Mouse (Mus musculus): ENCODE measurements around the gene Mogat2.
A peak's percentile ranks its signal among the peaks of the same experiment; 100 is the strongest.

Mogat2 gene

GRCm38 (mm10) chr7:99193926-99194325, 44.5 kb downstream of the Mogat2 start:
- DNase-seq (ENCODE audit: low read depth), result no peak

DNA sequence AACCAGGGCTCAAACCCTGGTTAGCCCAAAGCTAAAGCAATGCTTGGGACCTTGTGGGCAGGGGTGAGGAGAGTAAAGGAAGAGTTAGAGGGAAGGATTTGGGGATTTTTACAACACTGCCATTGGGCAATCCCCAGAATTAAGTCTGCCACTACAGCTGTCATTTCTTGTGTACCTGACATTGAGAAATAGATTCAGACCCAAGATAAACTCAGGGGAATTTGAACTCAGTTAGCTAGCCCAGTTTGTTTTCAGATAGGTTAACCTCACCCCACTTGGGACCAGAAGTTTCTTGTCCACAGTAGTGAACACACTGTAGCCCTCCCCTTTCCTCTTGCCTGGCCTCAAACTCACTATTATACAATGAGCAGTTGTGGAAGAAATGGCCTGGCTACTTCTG, 47.0 kb downstream of the Mogat2 start:
- DNase-seq (ENCODE audit: low read depth), result peak; percentile 50

DNA sequence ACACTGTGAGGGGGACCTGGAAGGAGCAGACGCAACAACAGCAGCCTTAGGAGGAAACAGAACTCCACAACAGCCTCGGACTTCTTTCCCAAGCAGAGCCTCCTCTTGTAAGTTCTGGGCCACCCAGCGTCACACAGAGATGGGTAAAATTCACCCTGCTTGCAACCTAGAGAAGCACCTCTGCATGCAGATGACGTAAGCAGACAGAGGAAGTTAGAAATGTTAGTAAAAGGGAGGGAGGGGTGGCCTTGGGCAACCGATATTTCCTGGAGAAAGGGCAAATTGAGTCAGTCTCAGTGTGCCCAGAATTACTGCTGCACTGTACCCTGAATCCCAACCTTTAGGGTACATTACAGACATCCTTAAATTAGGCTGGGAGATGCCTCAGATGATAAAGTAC, 48.5 kb downstream of the Mogat2 start:
- DNase-seq (ENCODE audit: low read depth), result peak; percentile 69

DNA sequence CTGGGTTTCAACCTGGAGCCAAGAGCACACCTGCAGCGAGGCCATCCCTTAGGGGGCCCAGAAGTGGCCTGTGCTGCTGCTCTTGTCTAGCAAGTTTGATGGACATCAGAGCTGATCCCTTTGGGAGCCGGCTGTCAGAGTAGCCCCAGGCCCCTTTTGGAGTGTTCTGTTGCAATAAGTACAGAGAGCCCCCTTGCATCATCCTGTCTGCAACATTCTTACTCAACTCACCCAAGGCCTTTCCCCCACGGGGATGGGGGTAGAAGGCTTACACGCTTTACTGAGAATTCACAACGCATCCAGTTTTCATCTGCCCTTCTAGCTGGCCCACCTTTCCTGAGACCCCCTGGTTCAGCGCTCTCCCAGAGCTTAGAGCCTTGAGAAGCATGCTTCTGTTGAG, 49.8 kb downstream of the Mogat2 start:
- no peak for DNase-seq (ENCODE audit: low read depth)

- DNase-seq (ENCODE audit: low read depth), result no peak
Observed at GRCm38 (mm10) chr7:99187451-99187850, 51.0 kb downstream of the Mogat2 start.

GRCm38 (mm10) chr7:99185405-99185804, 53.0 kb downstream of the Mogat2 start:
- DNase-seq (ENCODE audit: low read depth), result no peak

- peak; percentile 40 for DNase-seq (ENCODE audit: low read depth)
Observed at GRCm38 (mm10) chr7:99183751-99184150, 54.7 kb downstream of the Mogat2 start.

- peak; percentile 97 for DNase-seq (ENCODE audit: low read depth)
Observed at GRCm38 (mm10) chr7:99182432-99183172, 55.8 kb downstream of the Mogat2 start, which contains the start of gene Dgat2. Gene Dgat2 (minus strand): TSS chr7:99182719.

GRCm38 (mm10) chr7:99181619-99182431, 56.6 kb downstream of the Mogat2 start:
- DNase-seq (ENCODE audit: low read depth), result peak; percentile 50

DNA sequence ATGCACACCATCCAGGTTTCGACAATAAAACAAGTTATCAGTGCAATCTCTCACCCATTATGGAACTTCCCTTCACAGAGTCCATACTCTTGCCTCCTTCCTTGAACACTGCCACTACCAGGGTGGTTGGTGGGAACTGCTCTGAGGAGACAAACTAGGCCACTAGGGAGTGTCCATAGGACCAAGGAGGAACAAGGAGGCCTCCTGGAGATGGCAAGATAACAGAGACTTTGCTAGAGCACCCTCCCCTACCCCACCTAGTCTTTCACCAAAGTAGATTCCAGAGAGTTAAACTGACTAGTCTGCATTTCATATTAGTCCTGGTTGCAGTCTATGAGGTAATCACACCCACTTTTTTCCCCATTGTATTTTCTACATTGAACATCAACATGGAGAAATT, 58.3 kb downstream of the Mogat2 start:
- DNase-seq (ENCODE audit: low read depth), result no peak

DNA sequence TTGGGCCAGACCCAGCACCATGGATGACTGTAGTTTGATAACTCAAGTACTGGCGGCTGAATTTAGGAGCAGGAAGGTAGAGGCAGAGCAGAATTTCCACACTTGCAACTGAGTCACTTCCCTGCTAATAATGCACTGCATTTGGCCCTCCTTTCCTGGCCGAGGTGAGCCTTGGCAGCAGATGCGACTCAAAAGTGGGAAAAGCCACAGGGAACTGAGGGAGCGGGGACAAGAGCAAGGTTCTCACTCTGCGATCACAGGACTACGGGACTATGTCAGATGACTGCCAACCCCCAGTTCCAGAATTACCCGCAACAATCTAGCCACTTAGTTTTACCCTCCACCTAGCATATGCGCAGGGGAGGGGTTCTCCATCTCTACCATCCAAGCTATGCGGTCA, 59.1 kb downstream of the Mogat2 start:
- no peak for DNase-seq (ENCODE audit: low read depth)

DNA sequence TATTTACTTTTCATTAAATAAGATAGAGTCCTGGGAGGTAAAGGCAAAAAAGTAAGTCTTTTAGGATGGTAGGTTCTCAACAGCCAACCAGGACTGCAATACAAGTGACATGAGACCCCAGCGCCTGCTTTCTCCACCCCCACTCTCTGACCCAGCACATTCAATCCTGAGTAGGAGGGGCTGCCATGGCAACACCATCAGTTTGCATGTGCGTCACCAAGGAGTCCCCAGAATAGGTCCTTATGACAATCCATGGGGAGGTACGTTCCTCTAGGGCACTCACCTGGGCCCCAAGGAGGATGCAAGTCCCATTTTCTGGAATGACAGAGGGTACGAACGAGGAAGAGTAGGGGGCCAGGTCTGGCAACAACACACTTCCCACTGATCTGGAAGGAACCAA, 61.0 kb downstream of the Mogat2 start:
- no peak for DNase-seq (ENCODE audit: low read depth)

DNA sequence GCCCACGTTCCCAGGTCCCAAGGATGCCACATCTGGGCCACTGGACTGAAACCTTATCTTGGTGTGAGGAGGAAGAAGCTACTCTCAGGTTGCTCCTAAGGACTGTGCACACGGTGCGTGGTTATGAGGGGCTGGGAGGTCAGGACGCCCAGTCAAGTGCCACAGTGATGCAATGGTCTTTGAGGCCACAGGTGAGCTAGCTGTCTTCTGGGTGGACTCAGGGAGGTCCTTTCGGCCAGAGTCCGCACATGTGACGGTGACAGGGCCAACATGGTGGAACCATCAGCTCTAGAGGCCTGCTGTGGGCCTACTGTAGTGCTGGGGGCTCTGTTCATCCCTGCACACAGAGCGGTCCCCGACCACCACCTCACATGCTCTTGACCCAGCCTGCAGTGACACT, 62.8 kb downstream of the Mogat2 start:
- no peak for DNase-seq (ENCODE audit: low read depth)

DNA sequence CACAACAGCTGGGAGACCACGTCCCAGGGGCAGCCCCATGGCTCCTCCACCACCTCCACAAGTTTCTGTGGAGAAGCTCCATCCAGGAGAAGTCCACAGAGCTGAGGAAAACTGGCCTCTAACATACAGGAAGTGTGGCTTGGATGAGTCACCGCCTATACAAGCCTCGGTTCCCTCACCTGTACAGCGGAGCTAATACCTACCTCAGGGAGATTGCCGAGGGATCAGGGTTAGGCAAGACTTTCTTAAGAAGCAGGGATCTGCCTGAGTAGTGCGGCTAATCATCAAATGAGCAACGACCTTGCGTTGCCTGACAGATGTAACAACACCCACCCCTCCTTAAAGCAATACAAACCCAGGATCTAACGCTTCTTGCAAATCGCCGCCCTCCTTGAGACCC, 63.3 kb downstream of the Mogat2 start:
- DNase-seq (ENCODE audit: low read depth), result no peak

DNA sequence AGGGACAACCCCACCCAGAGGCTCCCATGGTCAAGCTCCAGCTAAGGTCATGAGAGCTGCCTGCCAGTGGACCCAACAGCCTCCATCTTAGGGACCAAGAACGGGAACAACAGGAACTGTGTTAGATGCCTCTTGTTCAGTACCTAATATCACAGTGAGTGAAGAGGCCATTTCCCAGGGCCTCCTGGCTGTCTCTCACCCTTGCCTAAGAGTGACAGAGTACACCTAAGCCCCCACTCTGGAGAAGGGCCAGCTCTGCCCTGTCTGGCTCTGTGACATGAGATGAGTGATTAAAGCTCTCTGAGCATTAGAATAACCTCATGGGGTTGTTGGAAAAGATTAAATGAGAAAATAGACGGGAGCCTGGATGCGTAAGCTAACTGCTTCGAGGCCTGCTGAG, 64.4 kb downstream of the Mogat2 start:
- no peak for DNase-seq (ENCODE audit: low read depth)

GRCm38 (mm10) chr7:99172898-99173297, 65.5 kb downstream of the Mogat2 start:
- DNase-seq (ENCODE audit: low read depth), result no peak

GRCm38 (mm10) chr7:99171730-99172463, 66.5 kb downstream of the Mogat2 start:
- DNase-seq (ENCODE audit: low read depth), result no peak

DNA sequence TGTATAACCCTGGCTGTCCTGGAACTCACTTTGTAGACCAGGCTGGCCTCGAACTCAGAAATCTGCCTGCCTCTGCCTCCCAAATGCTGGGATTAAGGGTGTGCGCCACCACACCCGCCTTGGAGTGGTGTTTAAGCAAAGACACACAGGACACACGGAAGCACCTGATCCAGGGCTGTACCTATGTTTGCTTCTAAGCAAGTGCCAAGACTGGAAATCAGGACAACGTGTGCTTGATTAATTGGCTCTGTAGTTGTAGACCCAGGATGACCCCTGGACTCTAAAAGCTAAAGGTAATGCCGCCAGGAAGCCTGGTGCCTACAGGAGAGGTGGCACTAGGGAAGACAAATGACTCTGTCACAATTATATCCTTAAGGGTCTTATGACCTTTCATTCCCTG, 67.9 kb downstream of the Mogat2 start:
- no peak for DNase-seq (ENCODE audit: low read depth)

- no peak for DNase-seq (ENCODE audit: low read depth)
Observed at GRCm38 (mm10) chr7:99169717-99170403, 68.6 kb downstream of the Mogat2 start.
